8 mouse cellular contexts compared by ENCODE assay signal in the genomic region with DNA sequence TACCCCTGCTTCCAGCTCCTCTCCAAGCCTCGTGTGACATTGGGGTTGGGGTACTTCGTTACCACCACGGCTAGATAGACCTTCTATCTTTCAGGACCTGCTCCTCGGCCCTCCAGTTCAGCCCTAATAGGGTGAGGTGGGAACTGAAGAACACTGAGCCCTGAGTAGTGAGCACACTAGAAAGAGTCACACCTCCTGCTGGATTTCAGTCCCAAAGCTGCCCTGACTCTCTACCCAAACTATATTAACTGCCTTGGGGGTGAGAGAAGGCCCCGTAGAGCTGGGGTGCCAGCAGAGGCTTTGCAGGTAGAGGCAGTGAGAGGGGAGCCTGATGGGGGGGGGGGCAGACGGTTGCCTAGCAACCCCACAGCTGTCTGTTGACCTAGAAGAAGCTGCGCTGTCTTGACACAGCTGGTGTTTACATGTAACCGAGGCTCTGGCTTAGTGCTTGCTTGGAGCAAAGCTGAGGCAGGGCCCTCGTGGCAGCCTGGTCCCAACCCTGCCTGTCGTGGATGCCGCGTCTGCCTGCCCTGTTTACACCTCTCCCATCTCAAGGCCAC. TPM values are rescaled to one million over a fixed set of nuclear protein-coding genes. Genes with fewer than 3 reads are reported as not detected.
DNase-seq lines count a peak whose midpoint lies in the region; ATAC-seq lines count a peak whose summit lies in the region.

No protein-coding gene starts in this region.

- ATAC-seq in hindbrain, embryonic 16.5 days, result peak; percentile 7; the same call in 1 of the 2 replicates
- peak; percentile 50; the same call in 1 of the 2 replicates for ATAC-seq in midbrain, embryonic 12.5 days (ENCODE audit: low FRiP score, low read depth)

- intact Hi-C loops in gastrocnemius, postnatal 36 days (cut with DNase I), result no loop called here
- intact Hi-C loops in left cerebral cortex, postnatal 14 days (cut with DNase I), result no loop called here

- peak; percentile 41 for DNase-seq in gastrocnemius, postnatal 10 days
- no peak for DNase-seq in gastrocnemius, postnatal 36 days
- peak; percentile 46 for DNase-seq in embryo, embryonic 11 days
- DNase-seq in thymus, postnatal 25 days, result peak; percentile 84
- no peak for DNase-seq in left cerebral cortex, postnatal 14 days (ENCODE audit: low spot score in 2 of 2)
- DNase-seq in right cerebral cortex, postnatal 10 days (ENCODE audit: low spot score in 2 of 2), result no peak

- H3K4me2 ChIP-seq in hindbrain, embryonic 16.5 days (ENCODE audit: low read length), result peak overlapping the region; percentile 90
- H3K4me2 ChIP-seq in midbrain, embryonic 12.5 days (replicated peaks), result peak overlapping the region; percentile 76

- H3K9ac ChIP-seq in hindbrain, embryonic 16.5 days (ENCODE audit: low read depth, low read length), result peak overlapping the region; percentile 64
- peak overlapping the region; percentile 39; the same call in 1 of the 2 replicates for H3K9ac ChIP-seq in midbrain, embryonic 12.5 days (replicated peaks)

- 9% methylated on average over 12 of the region's 12 CpGs for WGBS in hindbrain, embryonic 16.5 days
- 8% methylated on average over 12 of the region's 12 CpGs for WGBS in midbrain, embryonic 12.5 days

- H3K4me1 ChIP-seq in hindbrain, embryonic 16.5 days (ENCODE audit: control insufficient read depth, insufficient read depth, low read depth, low read length), result peaks cover 50% of the 10 kb centered on the region
- peaks cover 53% of the 10 kb centered on the region for H3K4me1 ChIP-seq in midbrain, embryonic 12.5 days

- H3K27me3 ChIP-seq in hindbrain, embryonic 16.5 days (replicated peaks; ENCODE audit: control insufficient read depth, insufficient read depth, low read length), result no peaks in the 10 kb centered on the region
- peaks cover 21% of the 10 kb centered on the region for H3K27me3 ChIP-seq in midbrain, embryonic 12.5 days

- H3K27ac ChIP-seq in hindbrain, embryonic 16.5 days (ENCODE audit: low read depth, low read length), result peak overlapping the region; percentile 83
- H3K27ac ChIP-seq in midbrain, embryonic 12.5 days (replicated peaks), result peak overlapping the region; percentile 74

- H3K36me3 ChIP-seq in hindbrain, embryonic 16.5 days (ENCODE audit: control insufficient read depth, insufficient read depth, low read length), result no peaks in the 10 kb centered on the region
- H3K36me3 ChIP-seq in midbrain, embryonic 12.5 days, result no peaks in the 10 kb centered on the region

- no peak overlapping the region; the same call in 1 of the 2 replicates for H3K4me3 ChIP-seq in hindbrain, embryonic 16.5 days (ENCODE audit: low read length)
- H3K4me3 ChIP-seq in midbrain, embryonic 12.5 days, result peak overlapping the region; percentile 39; the same call in 1 of the 2 replicates

- H3K9me3 ChIP-seq in hindbrain, embryonic 16.5 days (ENCODE audit: control insufficient read depth, low read length), result no peaks in the 10 kb centered on the region
- H3K9me3 ChIP-seq in midbrain, embryonic 12.5 days, result no peaks in the 10 kb centered on the region

RNA-seq across cellular contexts. Expression of a gene that starts 44.4 kb away (rescaled TPM):
- 10 to 100 TPM; 73.1 to 88.7 TPM for total RNA-seq in gastrocnemius, postnatal 10 days (2021)
- 10 to 100 TPM; 31.1 to 31.8 TPM for total RNA-seq in gastrocnemius, postnatal 36 days (2021)
- polyA plus RNA-seq in hindbrain, embryonic 16.5 days (2015; fragmentation: Nextera tagmentation; extraction: Ambion mirVana), result 22.7 and 23.2 TPM in 2 replicates
- polyA plus RNA-seq in midbrain, embryonic 12.5 days (2016; fragmentation: Nextera tagmentation; extraction: Ambion mirVana), result 43.5 and 50.0 TPM in 2 replicates
- 10 to 100 TPM; 27.3 to 34.8 TPM for total RNA-seq in left cerebral cortex, postnatal 14 days (2021)

Comparison
In these comparisons a context has a peak if more than half of its experiments do, and no peak if none do; other contexts are left out.
1. DNase-seq: peak in gastrocnemius, postnatal 10 days (single experiment), embryo, embryonic 11 days (single experiment) and thymus, postnatal 25 days (single experiment); none in gastrocnemius, postnatal 36 days (0 of 2), left cerebral cortex, postnatal 14 days (0 of 2) and right cerebral cortex, postnatal 10 days (0 of 2).